Mouse (Mus musculus): ENCODE results near the gene Lefty2. TPM values are rescaled to one million over a fixed set of nuclear protein-coding genes. Genes with fewer than 3 reads are reported as not detected.
"Not testable (repeated sequence)": the region's sequence is repeated elsewhere in the genome, so short reads cannot be mapped to it uniquely, and the experiment has no call there.

Gene Lefty2
- polyA plus RNA-seq, 1 experiment, result 1.4 TPM

DNA sequence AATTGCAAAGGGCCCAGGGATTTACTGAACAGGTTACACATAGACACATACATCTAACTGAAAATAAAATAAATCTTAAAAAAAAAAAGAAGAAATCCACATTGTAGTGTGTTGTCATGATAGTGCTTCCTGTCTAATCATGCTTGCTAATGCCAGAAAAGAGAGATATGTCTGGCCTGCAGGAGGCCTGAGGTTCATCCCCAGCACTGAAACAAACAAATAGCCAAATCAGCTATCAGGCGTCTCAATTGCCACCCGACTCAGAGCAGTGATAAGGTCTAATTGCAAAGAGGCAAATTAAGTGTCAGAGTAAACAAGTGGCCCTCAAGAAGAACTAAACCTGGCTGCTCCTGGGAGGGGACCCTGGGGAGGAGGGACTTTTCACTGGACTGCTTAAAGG is 36.7 kb downstream of the Lefty2 start:
- TF ChIP-seq CTCF (IDR thresholded peaks at IDR 0.05; ENCODE audit: control insufficient read depth, insufficient read depth, low read length) (no peak), POLR2A (IDR thresholded peaks at IDR 0.05; ENCODE audit: borderline replicate concordance, control insufficient read depth, low read depth, low read length) (no peak)
- 59% methylated on average over 2 of the region's 2 CpGs for WGBS
- Histone ChIP-seq H3K4me3 (replicated peaks; ENCODE audit: control insufficient read depth, low read depth, low read length) (no peak overlapping the region), H3K27ac (ENCODE audit: control insufficient read depth, insufficient read depth, low read depth, low read length, poor library complexity) (no peak overlapping the region), H3K4me1 (ENCODE audit: control insufficient read depth, insufficient read depth, low read length) (no peaks in the 10 kb centered on the region)

GRCm38 (mm10) chr1:180931106-180931505 is 38.2 kb downstream of the Lefty2 start:
- no peaks in the 10 kb centered on the region for H3K4me1 ChIP-seq (ENCODE audit: control insufficient read depth, insufficient read depth, low read length)
- no peak overlapping the region for H3K27ac ChIP-seq (ENCODE audit: control insufficient read depth, insufficient read depth, low read depth, low read length, poor library complexity)
- WGBS, result 65% methylated on average over 3 of the region's 3 CpGs
- TF ChIP-seq CTCF (IDR thresholded peaks at IDR 0.05; ENCODE audit: control insufficient read depth, insufficient read depth, low read length), result no peak
- no peak for TF ChIP-seq POLR2A (IDR thresholded peaks at IDR 0.05; ENCODE audit: borderline replicate concordance, control insufficient read depth, low read depth, low read length)
- no peak overlapping the region for H3K4me3 ChIP-seq (replicated peaks; ENCODE audit: control insufficient read depth, low read depth, low read length)

- WGBS, result 69% methylated on average over 6 of the region's 6 CpGs
Observed at GRCm38 (mm10) chr1:180933659-180934058, 40.8 kb downstream of the Lefty2 start.

GRCm38 (mm10) chr1:180934467-180935419 is 41.8 kb downstream of the Lefty2 start, which contains the start of gene Lefty1:
TSS of gene Lefty1 (plus strand) at chr1:180935022.
- no peak for TF ChIP-seq POLR2A (IDR thresholded peaks at IDR 0.05; ENCODE audit: borderline replicate concordance, control insufficient read depth, low read depth, low read length)
- TF ChIP-seq CTCF (IDR thresholded peaks at IDR 0.05; ENCODE audit: control insufficient read depth, insufficient read depth, low read length), result no peak
- H3K4me3 ChIP-seq (replicated peaks; ENCODE audit: control insufficient read depth, low read depth, low read length), result no peak within 1 kb of the TSS
- no peaks in the 10 kb centered on the region for H3K4me1 ChIP-seq (ENCODE audit: control insufficient read depth, insufficient read depth, low read length)
- no peak within 1 kb of the TSS for H3K27ac ChIP-seq (ENCODE audit: control insufficient read depth, insufficient read depth, low read depth, low read length, poor library complexity)
- WGBS, result 91% methylated on average over 21 of the region's 21 CpGs

More at GRCm38 (mm10) chr1:180933659-180934058, 40.8 kb downstream of the Lefty2 start:
- H3K27ac ChIP-seq (ENCODE audit: control insufficient read depth, insufficient read depth, low read depth, low read length, poor library complexity), result no peak overlapping the region
- TF ChIP-seq CTCF (IDR thresholded peaks at IDR 0.05; ENCODE audit: control insufficient read depth, insufficient read depth, low read length) (no peak), POLR2A (IDR thresholded peaks at IDR 0.05; ENCODE audit: borderline replicate concordance, control insufficient read depth, low read depth, low read length) (no peak)
- H3K4me3 ChIP-seq (replicated peaks; ENCODE audit: control insufficient read depth, low read depth, low read length), result no peak overlapping the region
- H3K4me1 ChIP-seq (ENCODE audit: control insufficient read depth, insufficient read depth, low read length), result no peaks in the 10 kb centered on the region

DNA sequence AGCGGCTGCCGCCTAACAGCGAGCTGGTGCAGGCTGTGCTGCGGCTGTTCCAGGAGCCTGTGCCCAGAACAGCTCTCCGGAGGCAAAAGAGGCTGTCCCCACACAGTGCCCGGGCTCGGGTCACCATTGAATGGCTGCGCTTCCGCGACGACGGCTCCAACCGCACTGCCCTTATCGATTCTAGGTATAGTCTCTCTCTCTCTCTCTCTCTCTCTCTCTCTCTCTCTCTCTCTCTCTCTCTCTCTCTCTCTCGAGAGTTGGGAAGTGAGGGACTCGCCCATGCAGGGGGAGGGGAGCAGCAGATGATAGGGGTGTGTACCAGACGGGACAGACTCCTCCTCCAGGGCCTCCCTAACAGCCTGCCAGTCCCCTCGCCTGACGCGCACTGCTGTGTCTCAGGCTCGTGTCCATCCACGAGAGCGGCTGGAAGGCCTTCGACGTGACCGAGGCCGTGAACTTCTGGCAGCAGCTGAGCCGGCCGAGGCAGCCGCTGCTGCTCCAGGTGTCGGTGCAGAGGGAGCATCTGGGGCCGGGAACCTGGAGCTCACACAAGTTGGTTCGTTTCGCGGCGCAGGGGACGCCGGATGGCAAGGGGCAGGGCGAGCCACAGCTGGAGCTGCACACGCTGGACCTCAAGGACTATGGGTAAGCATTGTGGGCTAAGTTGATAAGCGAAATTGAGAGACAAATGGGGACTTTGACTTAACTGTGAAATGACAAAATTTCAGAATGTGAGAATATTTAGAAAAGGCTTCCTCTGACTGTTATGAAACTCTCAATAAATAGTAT is 43.9 kb downstream of the Lefty2 start:
- 5% methylated on average over 41 of the region's 41 CpGs for WGBS
- peak; percentile 44; the same call in 1 of the 2 replicates for TF ChIP-seq POLR2A (IDR thresholded peaks at IDR 0.05; ENCODE audit: borderline replicate concordance, control insufficient read depth, low read depth, low read length)
- Histone ChIP-seq H3K4me3 (replicated peaks; ENCODE audit: control insufficient read depth, low read depth, low read length) (peak overlapping the region; percentile 32), H3K27ac (ENCODE audit: control insufficient read depth, insufficient read depth, low read depth, low read length, poor library complexity) (peak overlapping the region; percentile 65)
- not testable (repeated sequence) for H3K4me1 ChIP-seq (ENCODE audit: control insufficient read depth, insufficient read depth, low read length)

DNA sequence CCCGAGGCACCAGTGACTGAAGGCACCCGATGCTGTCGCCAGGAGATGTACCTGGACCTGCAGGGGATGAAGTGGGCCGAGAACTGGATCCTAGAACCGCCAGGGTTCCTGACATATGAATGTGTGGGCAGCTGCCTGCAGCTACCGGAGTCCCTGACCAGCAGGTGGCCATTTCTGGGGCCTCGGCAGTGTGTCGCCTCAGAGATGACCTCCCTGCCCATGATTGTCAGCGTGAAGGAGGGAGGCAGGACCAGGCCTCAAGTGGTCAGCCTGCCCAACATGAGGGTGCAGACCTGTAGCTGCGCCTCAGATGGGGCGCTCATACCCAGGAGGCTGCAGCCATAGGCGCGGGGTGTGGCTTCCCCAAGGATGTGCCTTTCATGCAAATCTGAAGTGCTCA is 44.7 kb downstream of the Lefty2 start:
- not testable (repeated sequence) for H3K4me1 ChIP-seq (ENCODE audit: control insufficient read depth, insufficient read depth, low read length); H3K4me3 ChIP-seq (replicated peaks; ENCODE audit: control insufficient read depth, low read depth, low read length); H3K27ac ChIP-seq (ENCODE audit: control insufficient read depth, insufficient read depth, low read depth, low read length, poor library complexity)
- 91% methylated on average over 13 of the region's 13 CpGs for WGBS

GRCm38 (mm10) chr1:180938781-180939180 is 45.9 kb downstream of the Lefty2 start:
- not testable (repeated sequence) for H3K4me3 ChIP-seq (replicated peaks; ENCODE audit: control insufficient read depth, low read depth, low read length); H3K4me1 ChIP-seq (ENCODE audit: control insufficient read depth, insufficient read depth, low read length)
- WGBS, result 78% methylated on average over 2 of the region's 2 CpGs

DNA sequence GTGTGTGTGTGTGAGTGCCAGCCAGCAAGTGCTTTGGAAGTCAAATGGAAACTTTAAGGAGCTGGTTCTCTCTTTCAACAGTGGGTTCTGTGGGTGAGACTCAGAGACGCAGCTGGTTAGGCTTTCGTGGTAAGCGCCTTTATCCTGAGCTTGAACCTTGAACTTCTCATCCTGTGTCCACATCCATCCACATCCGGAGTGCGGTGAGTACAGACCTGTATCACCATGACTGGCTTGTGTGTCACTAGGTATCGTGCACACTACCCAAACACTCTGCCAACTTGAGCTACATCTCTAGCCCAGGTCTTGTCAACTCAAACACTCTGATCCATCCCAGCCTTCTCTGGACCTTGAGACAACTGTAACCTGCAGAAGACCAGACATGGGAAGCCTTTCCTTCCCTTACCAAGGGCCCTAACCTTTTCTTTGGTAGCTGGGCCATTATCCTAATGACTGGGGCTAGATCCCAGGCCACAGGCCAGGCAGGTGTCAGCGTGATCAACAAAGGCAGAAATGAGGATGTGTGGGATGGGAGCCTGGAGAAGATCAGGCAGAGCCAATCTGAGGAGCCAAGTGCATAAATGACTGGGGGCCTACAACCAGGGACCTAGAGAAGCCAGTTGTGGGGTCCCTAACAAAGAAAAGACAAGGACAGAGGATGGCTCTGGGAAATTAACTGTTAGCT is 48.0 kb downstream of the Lefty2 start:
- H3K4me1 ChIP-seq (ENCODE audit: control insufficient read depth, insufficient read depth, low read length), result peaks cover 5% of the 10 kb centered on the region
- no peak for TF ChIP-seq CTCF (IDR thresholded peaks at IDR 0.05; ENCODE audit: control insufficient read depth, insufficient read depth, low read length)
- no peak for TF ChIP-seq POLR2A (IDR thresholded peaks at IDR 0.05; ENCODE audit: borderline replicate concordance, control insufficient read depth, low read depth, low read length)
- peak overlapping the region; percentile 24; the same call in 1 of the 2 replicates for H3K27ac ChIP-seq (ENCODE audit: control insufficient read depth, insufficient read depth, low read depth, low read length, poor library complexity)
- no peak overlapping the region for H3K4me3 ChIP-seq (replicated peaks; ENCODE audit: control insufficient read depth, low read depth, low read length)
- 52% methylated on average over 7 of the region's 7 CpGs for WGBS

More at GRCm38 (mm10) chr1:180938781-180939180, 45.9 kb downstream of the Lefty2 start:
- not testable (repeated sequence) for H3K27ac ChIP-seq (ENCODE audit: control insufficient read depth, insufficient read depth, low read depth, low read length, poor library complexity)
